Mouse (Mus musculus): ENCODE results near the gene Ugt1a7c.

DNA sequence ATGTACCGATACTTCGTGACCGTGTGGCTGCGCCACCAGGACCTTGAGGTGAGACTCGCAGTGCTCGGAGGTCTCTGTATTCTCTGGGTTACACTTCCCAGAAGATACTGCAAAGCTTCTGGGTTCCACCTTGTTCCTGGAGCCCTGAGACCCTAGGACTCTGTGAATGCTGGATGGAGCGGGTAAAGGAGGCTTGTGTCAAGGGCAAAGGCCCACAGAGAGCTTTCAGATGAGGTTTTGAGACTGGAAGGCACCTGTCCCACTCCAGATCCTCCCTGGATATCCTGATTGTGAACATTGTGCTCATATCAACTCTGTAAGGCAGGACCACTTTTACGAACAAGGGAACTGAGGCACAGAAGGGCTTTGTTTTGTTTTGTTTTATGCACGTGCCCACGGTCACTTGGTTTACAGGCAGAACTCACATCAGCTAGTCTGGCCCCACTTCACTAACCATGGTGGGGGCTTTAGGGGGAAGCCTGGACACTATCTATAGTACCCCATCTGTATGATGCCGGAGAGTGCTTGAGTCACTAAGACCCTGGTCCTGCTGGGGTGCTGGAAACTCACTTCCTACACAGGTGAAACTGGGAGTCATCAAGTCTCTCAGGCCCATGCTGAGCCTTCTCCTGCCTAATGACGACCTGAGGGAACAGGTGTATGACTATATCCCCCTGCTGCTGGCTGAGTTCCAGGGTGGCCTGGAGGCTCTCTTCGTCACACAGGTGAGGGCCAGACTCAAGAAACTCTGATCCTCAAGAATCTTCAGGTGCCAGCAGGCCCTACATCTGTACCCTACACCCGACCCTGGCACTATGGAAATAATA, 138.8 kb downstream of the Ugt1a7c start:
- no peak for TF ChIP-seq CTCF (IDR thresholded peaks at IDR 0.05; ENCODE audit: insufficient read depth, low read depth, low read length)
- TF ChIP-seq POLR2A (IDR thresholded peaks at IDR 0.05; ENCODE audit: insufficient read depth, low read depth, low read length) = no peak
